Mouse (Mus musculus) midbrain, postnatal 0 days (tissue): ENCODE results near the gene Rassf1. TPM values are rescaled to one million over a fixed set of nuclear protein-coding genes. Genes with fewer than 3 reads are reported as not detected.

Source experiments
- ATAC-seq: fragments of 200-750 bp; cut with Nextera tagmentation; 2 replicates; pipeline ENCODE4 v1.8.0; 2017; ENCODE audit warnings: moderate number of reproducible peaks, mild to moderate bottlenecking, moderate TSS enrichment, moderate library complexity; ENCODE audit not compliant: low FRiP score
- DNase-seq: peaks from one replicate; pipeline ENCODE4 v3.0.0-alpha.2; 2015; ENCODE audit warnings: low spot score
- H3K27ac ChIP-seq: fragments of 300-500 bp; sonication (generic); 2 replicates; pipeline ENCODE4 v1.5.1; 2014; ENCODE audit warnings: low read depth, mild to moderate bottlenecking, low read length, mixed read lengths
- H3K27me3 ChIP-seq: fragments of 300-500 bp; sonication (generic); 2 replicates; pipeline ENCODE4 v1.6.1; 2014; ENCODE audit warnings: low read length, control low read depth, mixed read lengths; ENCODE audit not compliant: insufficient read depth
- H3K36me3 ChIP-seq: fragments of 300-500 bp; sonication (generic); 2 replicates; pipeline ENCODE4 v1.6.1; 2014; ENCODE audit warnings: low read length, control low read depth, mixed read lengths; ENCODE audit not compliant: insufficient read depth
- H3K4me1 ChIP-seq: fragments of 300-500 bp; sonication (generic); 2 replicates; pipeline ENCODE4 v1.6.1; 2014; ENCODE audit warnings: mild to moderate bottlenecking, control low read depth, antibody characterized with exemption, low read length, mixed read lengths; ENCODE audit not compliant: insufficient read depth
- H3K4me2 ChIP-seq: fragments of 300-500 bp; sonication (generic); 2 replicates; pipeline ENCODE4 v1.6.1; 2014; ENCODE audit warnings: low read depth, mild to moderate bottlenecking, low read length, mixed read lengths; ENCODE audit not compliant: poor library complexity, severe bottlenecking
- H3K4me3 ChIP-seq: fragments of 300-500 bp; sonication (generic); 2 replicates; pipeline ENCODE4 v1.5.1; 2014; ENCODE audit warnings: low read depth, mild to moderate bottlenecking, low read length, moderate library complexity
- H3K9ac ChIP-seq: fragments of 300-500 bp; sonication (generic); replicated peaks from 2 replicates; pipeline ENCODE4 v1.6.1; 2014; ENCODE audit warnings: mild to moderate bottlenecking, low read length, moderate library complexity, mixed read lengths; ENCODE audit not compliant: poor library complexity, severe bottlenecking
- H3K9me3 ChIP-seq: fragments of 300-500 bp; sonication (generic); 2 replicates; pipeline ENCODE4 v1.6.1; 2016; ENCODE audit warnings: low read length, control low read depth
- CTCF ChIP-seq: IDR thresholded peaks from 2 replicates; pipeline ENCODE4 v1.5.1; 2016; ENCODE audit warnings: antibody characterized with exemption, mild to moderate bottlenecking
- WGBS: fragments of 180-500 bp; shearing (Covaris S2); extraction: QIAGEN DNeasy Blood & Tissue Kit; methylation state at CpG from one replicate; pipeline ENCODE4 v1.1.7; 2014; 5-methylcytosine and 5-hydroxymethylcytosine counted together
- polyA plus RNA-seq: library from polyadenylated mRNA; unstranded; fragments of >200 nt; fragmentation: Nextera tagmentation; extraction: Ambion mirVana; gene quantifications from 2 replicates; pipeline ENCODE4 v1.2.1, GENCODE M21; 2015
- total RNA-seq: library from RNA; depleted of rRNA; stranded (reverse); fragments of >200 nt; gene quantifications from 2 replicates; pipeline ENCODE4 v1.2.3, GENCODE M21; 2014

Rassf1 gene
- total and polyA plus RNA-seq, 2 experiments from 2014 or later: 21.1 to 33.4 TPM

GRCm38 (mm10) chr9:107542352-107542686 is 9.0 kb upstream of the Rassf1 start:
- DNase-seq (no peak), ATAC-seq (peak; percentile 11; the same call in 1 of the 2 replicates)
- H3K27me3 ChIP-seq: no peaks in the 10 kb centered on the region
- H3K9ac ChIP-seq: peak overlapping the region; percentile 58
- H3K27ac ChIP-seq: peak overlapping the region; percentile 67
- H3K36me3 ChIP-seq: peaks cover 42% of the 10 kb centered on the region
- TF ChIP-seq CTCF: no peak
- peak overlapping the region; percentile 56 for H3K4me3 ChIP-seq
- H3K4me1 ChIP-seq: peaks cover 14% of the 10 kb centered on the region; the same call in 1 of the 2 replicates
- no peaks in the 10 kb centered on the region for H3K9me3 ChIP-seq
- WGBS: 3% methylated on average over 11 of the region's 11 CpGs
- H3K4me2 ChIP-seq: peak overlapping the region; percentile 79

- no peaks in the 10 kb centered on the region for H3K9me3 ChIP-seq
- no peak overlapping the region for H3K27ac ChIP-seq
- WGBS: 53% methylated on average over 8 of the region's 8 CpGs
- no peak for TF ChIP-seq CTCF
- peaks cover 38% of the 10 kb centered on the region for H3K36me3 ChIP-seq
- H3K27me3 ChIP-seq: no peaks in the 10 kb centered on the region
- no peak for DNase-seq
- peak overlapping the region; percentile 56 for H3K4me3 ChIP-seq
- peak overlapping the region; percentile 58 for H3K9ac ChIP-seq
- ATAC-seq: no peak
- H3K4me1 ChIP-seq: peaks cover 18% of the 10 kb centered on the region; the same call in 1 of the 2 replicates
- H3K4me2 ChIP-seq: peak overlapping the region; percentile 79
Measured at GRCm38 (mm10) chr9:107542721-107543120, 8.6 kb upstream of the Rassf1 start.

- peaks cover 19% of the 10 kb centered on the region; the same call in 1 of the 2 replicates for H3K4me1 ChIP-seq
- DNase-seq (no peak), ATAC-seq (no peak)
- WGBS: 85% methylated on average over 11 of the region's 11 CpGs
- H3K9ac ChIP-seq: no peak overlapping the region
- H3K4me3 ChIP-seq: no peak overlapping the region
- no peaks in the 10 kb centered on the region for H3K27me3 ChIP-seq
- H3K36me3 ChIP-seq: peaks cover 33% of the 10 kb centered on the region
- no peak overlapping the region for H3K4me2 ChIP-seq
- no peak overlapping the region for H3K27ac ChIP-seq
- H3K9me3 ChIP-seq: no peaks in the 10 kb centered on the region
- TF ChIP-seq CTCF: no peak
Measured at GRCm38 (mm10) chr9:107543299-107543698, 8.1 kb upstream of the Rassf1 start.

GRCm38 (mm10) chr9:107544196-107544700 is 7.1 kb upstream of the Rassf1 start:
- no peak overlapping the region for H3K27ac ChIP-seq
- no peaks in the 10 kb centered on the region for H3K27me3 ChIP-seq
- no peak overlapping the region for H3K4me2 ChIP-seq
- ATAC-seq (no peak), DNase-seq (no peak)
- no peak for TF ChIP-seq CTCF
- H3K9me3 ChIP-seq: no peaks in the 10 kb centered on the region
- peaks cover 19% of the 10 kb centered on the region; the same call in 1 of the 2 replicates for H3K4me1 ChIP-seq
- peaks cover 23% of the 10 kb centered on the region for H3K36me3 ChIP-seq
- no peak overlapping the region for H3K4me3 ChIP-seq
- 94% methylated on average over 17 of the region's 17 CpGs for WGBS
- H3K9ac ChIP-seq: no peak overlapping the region

GRCm38 (mm10) chr9:107544729-107545128 is 6.6 kb upstream of the Rassf1 start:
- Histone ChIP-seq H3K9me3 (no peaks in the 10 kb centered on the region), H3K4me2 (no peak overlapping the region), H3K4me3 (no peak overlapping the region), H3K27ac (no peak overlapping the region), H3K9ac (no peak overlapping the region), H3K27me3 (no peaks in the 10 kb centered on the region), H3K4me1 (peaks cover 19% of the 10 kb centered on the region; the same call in 1 of the 2 replicates), H3K36me3 (peaks cover 18% of the 10 kb centered on the region)
- TF ChIP-seq CTCF: no peak
- DNase-seq (no peak), ATAC-seq (no peak)
- 93% methylated on average over 12 of the region's 12 CpGs for WGBS

- no peak overlapping the region for H3K4me3 ChIP-seq
- DNase-seq (no peak), ATAC-seq (no peak)
- no peak overlapping the region for H3K9ac ChIP-seq
- WGBS: 89% methylated on average over 10 of the region's 10 CpGs
- no peak overlapping the region for H3K4me2 ChIP-seq
- H3K9me3 ChIP-seq: no peaks in the 10 kb centered on the region
- peaks cover 4% of the 10 kb centered on the region; the same call in 1 of the 2 replicates for H3K27me3 ChIP-seq
- peaks cover 14% of the 10 kb centered on the region for H3K36me3 ChIP-seq
- H3K27ac ChIP-seq: no peak overlapping the region
- peaks cover 19% of the 10 kb centered on the region; the same call in 1 of the 2 replicates for H3K4me1 ChIP-seq
- TF ChIP-seq CTCF: no peak
Measured at GRCm38 (mm10) chr9:107545199-107545598, 6.2 kb upstream of the Rassf1 start.
